Mouse (Mus musculus) c-Kit-positive CD71-negative TER-119-negative erythroid progenitor cells, embryonic 14.5 days (primary cell): ENCODE data around the gene Fam120b.
"Not testable (repeated sequence)": the region's sequence is repeated elsewhere in the genome, so short reads cannot be mapped to it uniquely, and the experiment has no call there.

Source experiments
- DNase-seq: peaks from one replicate; pipeline ENCODE4 v3.0.0-alpha.2; 2013; ENCODE audit warnings: low read depth

Gene Fam120b

DNA sequence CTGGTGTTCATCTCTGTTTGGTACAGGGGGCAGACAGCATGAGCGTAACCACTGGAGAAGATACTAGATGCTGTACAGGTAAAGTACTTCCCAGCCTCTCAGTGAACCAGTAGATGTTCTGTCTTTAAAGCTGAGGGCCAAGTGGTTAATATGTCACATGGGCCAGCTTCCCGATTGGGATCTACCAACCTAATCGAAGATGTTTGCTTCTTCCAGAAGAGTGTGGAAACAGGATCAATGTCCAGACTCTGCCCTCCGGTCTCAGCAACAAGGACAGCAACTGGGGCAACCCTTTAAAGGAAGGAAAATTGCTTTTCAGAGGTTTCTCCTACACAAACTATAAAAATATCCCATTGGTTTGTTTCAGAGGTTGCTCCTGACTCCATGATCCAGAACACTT is 35.5 kb downstream of the Fam120b start:
- no peak for DNase-seq

DNA sequence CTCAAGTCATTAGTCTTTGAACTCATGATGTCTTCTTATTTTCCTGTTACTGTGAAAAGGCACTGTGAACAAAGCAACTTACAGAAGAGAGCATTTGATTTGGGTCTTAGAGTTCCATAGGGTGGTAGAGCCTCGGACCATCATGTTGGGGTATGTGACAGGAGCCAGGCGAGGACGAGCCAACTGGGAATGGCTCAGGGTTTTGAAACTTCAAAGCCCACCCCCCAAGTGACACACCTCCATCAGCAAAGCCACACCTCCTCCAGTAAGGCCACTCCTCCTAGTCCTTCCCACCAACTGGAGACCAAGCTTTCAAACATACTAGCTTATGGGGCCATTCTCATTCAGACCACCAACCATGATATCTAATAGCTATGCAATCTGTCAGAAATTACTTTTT is 36.0 kb downstream of the Fam120b start:
- DNase-seq = no peak

DNA sequence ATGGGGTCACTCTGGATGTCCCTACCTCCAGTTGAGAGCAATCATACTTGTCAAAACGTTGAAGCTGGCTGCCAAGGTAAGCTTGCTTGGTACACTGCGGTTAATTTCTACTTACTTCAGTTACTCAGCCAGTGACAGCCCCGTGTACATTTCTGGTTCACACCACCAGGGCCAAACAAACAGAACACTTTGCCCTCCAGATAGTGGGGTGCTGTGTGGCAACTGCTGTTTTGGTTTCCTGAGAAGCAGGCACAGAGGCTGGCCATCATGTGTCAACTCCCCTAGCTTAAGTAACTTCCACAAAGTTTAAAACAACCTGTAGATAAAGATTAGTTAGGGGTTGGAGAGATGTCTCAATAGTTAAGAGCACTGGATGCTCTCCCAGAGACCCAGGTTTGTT is 38.7 kb downstream of the Fam120b start:
- no peak for DNase-seq

DNA sequence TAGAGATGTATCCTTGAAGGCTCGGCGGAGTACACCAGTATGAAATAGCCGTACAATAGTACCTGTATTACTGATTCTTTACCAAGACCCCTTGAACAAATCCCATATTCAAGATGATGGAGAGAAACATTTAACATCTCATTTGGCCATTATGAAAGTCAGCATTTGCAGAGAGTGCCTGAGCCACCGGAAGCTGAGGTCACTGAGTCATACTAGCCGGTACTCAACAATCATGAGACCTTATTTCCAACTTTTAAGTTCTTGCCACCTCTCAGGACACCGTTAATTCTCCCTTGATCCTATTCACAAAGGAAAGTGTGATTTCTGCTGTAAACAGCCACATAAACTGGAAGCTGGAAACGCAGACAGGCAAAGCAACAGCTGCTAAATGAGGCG is 44.1 kb downstream of the Fam120b start:
- DNase-seq = no peak

DNA sequence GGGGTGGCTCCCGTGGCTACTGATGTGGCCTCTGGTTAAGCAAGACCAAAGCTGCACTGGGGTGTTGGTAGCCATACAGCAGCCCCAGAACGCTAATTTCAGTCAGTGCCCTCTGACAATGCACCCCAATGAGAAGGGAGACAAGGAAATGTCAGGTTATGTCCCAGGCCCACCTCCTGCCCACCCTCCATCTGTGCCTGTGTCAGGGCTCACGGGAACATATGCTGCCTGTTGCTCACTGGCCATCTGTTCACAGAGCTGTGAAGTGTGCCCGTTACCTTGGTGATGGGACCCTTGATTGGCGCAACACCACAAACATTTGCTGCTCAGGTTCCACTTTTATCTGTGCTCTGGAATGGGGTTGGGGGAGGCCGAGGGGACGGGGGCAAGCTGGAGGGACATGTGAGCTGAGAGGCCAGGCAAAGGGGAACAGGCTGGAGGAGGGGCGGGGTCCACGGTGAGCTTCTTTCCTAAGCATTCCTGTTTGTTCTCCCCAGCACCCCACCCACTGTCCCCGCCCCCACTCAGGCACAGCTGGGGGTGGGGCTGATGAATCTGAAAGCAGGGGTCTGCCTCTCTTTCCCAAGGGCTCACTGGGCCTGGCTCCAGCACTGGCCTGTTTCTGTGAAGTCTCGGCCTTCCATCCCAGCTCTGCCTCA is 44.6 kb downstream of the Fam120b start:
- DNase-seq = no peak

DNA sequence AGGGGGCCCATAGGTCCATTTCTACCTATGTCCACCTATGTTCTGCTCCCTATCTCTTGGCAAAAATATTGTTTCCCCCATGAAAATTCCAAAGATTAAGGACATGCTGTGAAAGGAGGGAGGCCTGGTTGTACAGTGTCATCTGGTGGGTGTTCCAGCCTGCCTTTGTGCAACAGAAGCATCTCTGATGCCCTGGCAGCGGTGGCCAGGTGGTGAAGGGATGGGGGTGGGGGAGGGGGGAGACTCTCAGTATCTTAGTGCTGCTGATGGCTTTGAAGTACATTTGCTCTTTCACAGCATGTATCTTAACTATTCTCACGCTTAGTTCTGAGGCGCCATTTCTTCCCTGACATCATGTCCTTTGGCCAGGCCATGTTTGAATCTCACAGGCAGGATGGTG is 49.4 kb downstream of the Fam120b start:
- DNase-seq = no peak

DNA sequence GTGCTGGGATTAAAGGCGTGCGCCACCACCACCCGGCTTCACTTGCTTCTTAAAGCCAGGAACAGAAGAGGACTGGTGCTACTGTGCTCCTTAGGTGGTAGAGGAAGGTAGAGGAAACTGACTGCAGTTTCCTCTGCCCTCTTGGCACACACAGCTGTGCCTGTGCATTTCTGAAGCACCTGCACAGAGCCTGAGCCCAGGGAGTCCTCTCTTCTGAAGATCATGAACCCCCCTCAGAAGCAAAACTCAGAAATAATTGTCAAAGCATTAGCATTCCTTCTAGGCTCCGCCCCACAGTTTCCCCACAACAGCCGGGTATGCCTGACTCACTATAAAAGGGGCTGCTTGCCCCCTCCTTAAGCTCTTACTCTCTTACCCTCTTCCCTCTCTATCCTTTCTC is 51.8 kb downstream of the Fam120b start:
- no peak for DNase-seq

DNA sequence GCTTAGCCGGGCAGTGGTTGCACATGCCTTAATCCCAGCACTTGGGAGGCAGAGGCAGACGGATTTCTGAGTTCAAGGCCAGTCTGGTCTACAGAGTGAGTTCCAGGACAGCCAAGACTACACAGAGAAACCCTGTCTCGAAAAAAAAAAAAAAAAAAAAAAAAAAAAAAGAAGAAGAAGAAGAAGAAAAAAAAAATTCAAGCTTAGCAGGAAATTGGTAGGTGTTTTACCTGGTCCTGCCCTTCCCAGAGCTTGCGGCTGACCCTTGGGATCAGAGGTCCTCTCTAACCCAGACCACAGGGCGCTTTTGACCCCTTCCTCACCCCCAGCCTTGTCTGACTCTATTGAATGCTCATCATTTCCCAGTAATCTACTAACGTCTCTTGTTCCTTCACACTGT is 53.1 kb downstream of the Fam120b start:
- DNase-seq = not testable (repeated sequence)

DNA sequence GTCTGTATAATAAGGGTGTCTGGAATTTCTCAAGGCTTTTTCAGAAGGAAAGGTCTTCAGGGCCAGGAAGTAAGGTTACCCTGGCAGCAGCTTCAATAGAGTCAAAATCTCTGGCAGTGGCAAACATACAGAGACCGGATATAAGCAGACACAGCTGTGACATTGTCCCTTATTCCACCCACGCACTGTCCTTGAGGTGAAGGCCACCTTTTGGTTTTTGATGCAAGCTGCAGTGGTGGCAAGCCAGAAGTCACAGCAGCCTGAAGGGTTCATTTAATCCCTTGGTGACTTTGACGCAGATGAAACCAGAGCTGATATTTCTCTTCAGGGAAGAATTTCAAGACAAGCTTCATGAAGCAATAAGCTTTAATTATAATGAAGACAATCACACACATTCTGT is 53.6 kb downstream of the Fam120b start:
- no peak for DNase-seq

DNA sequence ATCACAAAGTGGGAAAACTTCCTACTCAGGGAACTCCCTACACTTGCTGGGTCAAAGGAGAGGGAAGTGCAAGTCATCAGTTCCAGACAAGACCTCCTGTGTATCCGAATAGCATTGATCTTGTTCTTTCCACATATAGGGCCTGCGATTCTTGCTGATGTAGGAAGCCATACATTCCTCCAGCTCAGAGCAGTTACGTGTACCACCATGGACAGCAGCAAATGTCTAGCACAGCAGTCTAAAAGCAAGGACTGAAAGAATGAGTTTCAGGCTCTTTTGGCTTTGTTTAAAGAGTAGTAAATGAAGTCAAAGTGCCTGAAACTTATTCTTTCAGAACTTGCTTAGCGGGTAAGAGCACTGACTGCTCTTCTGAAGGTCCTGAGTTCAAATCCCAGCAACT is 59.2 kb downstream of the Fam120b start:
- DNase-seq = no peak

DNA sequence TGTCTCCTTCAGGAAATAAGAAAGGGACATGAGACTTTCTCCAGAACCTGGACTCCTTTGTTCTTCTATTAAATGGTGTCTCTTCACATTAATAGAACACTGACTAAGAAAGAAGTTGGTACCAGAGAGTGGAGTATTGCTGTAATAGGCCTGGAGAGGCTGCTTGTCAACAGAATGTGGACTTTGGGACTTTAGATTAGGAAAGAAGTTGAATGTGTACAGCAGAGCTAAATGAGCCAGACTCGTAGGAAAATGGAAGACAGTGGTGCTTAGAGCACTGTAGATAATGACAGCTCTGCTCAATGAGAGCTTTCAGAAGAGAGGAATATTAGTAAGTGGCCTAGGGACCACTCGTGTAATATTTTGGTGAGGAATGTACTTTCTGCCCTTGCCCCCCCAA is 60.6 kb downstream of the Fam120b start:
- no peak for DNase-seq

DNA sequence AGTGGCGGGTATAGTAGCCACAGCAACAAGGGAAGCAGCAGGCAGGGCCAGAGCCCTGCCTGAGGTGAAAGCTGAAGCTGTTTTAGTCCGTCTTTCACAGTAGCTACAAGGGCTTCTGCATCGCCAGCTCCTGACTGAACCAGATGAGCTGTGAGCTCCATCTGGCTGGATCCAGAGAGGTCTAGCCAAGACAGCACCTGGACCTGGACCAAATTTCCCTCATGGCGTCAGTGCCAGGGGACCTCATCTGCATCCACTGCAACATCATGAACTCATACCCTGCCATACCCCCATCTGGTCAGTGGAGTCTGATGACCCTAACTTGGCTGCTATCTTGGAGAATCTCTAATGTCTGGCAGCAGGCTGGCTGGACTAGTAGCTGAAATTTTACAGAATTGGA is 63.8 kb downstream of the Fam120b start:
- DNase-seq = no peak

DNA sequence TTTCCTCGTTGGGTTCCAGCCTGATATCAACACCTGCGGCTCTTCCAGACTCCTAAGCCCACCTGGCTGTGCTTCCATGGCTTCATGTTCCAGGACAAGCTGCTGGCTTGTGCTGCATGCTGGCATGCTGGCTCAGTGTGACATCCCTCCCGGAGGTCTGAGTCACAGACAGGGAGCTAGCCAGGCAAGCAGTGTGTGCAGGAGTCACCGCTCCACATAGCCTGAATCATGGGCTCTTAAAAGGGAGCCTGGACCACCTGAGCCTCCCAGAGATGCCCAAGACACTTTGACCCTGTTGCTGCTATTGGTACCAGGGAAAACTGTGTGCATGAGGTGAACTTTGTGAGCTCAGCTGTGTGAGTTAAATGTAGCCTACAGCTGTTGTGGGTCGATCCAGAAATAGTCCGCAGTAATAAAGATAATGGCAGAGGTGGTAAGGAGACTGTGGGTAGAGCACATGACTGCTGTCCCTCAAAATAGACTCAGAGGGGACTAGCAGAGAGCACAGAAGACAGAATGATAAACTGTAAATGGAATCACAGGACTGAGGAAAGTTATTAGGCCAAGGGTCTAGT is 66.0 kb downstream of the Fam120b start:
- no peak for DNase-seq

DNA sequence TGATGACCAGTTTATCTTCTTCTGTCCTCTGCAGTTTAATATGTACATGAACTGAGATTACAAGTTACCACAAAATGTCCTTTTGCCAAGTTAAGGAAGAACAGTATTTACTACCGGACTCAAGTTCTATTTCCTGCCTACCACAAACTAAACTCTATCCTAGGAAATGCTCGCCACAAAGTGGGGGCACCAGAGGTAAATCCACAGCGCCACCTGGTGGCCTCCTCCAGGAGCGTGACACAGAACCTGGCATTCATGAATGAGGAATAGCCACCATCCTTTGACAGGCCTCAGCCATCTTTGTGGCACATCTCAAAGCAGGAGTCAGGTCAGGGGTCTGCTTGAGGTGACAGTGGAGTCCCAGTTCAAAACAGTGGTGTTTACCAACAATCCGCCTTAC is 71.7 kb downstream of the Fam120b start:
- DNase-seq = peak; percentile 68

DNA sequence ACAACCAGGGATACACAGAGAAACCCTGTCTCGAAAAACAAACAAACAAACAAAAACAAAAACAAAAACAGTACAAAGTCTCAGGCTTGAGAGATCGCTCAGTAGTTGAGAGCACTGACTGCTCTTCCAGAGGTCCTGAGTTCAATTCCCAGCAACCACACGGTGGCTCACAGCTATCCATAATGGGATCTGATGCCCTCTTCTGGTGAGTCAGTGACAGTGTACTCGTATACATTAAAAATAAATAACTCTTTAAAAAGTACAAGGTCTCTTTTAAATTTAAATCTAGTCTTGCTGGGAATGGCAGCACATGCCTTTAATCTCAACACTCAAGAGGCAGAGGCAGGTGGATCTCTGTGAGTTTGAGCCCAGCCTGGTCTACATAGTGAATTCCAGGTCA is 76.7 kb downstream of the Fam120b start:
- DNase-seq = no peak
